Mouse (Mus musculus) adrenal gland, postnatal 10 days (tissue): ENCODE data around the gene Gm5414. TPM values are rescaled to one million over a fixed set of nuclear protein-coding genes. Genes with fewer than 3 reads are reported as not detected.

Source experiments
- DNase-seq: peaks from one replicate; pipeline ENCODE4 v3.0.0; 2021; ENCODE audit warnings: mixed read lengths
- long read RNA-seq, 2 experiments: library from polyadenylated mRNA; stranded (forward); transcript quantifications; one replicate each; pipeline ENCODE4 v2.0.0; 2021
- microRNA-seq: library from miRNA; unstranded; fragments of <30 nt; microRNA quantifications from one replicate; pipeline ENCODE4 v1.2.0, GENCODE M21; 2021
- total RNA-seq, 2 experiments: library from RNA; stranded (reverse); gene quantifications; 2 replicates each; pipeline ENCODE4 v1.2.3; 2021

Gene Gm5414
- not detected for total RNA-seq
- long read RNA-seq, experiment 1: 0 reads
- long read RNA-seq, experiment 2: 0 reads

- no peak for DNase-seq
Observed at GRCm38 (mm10) chr15:101627884-101628283, at the start of gene Gm5414. TSS of gene Gm5414 (minus strand) at chr15:101628188.

GRCm38 (mm10) chr15:101675978-101676377 is 48.0 kb upstream of the Gm5414 start:
- no peak for DNase-seq

GRCm38 (mm10) chr15:101652736-101653265 is 24.8 kb upstream of the Gm5414 start:
- DNase-seq: peak; percentile 5

GRCm38 (mm10) chr15:101647280-101647679 is 19.3 kb upstream of the Gm5414 start, which contains the start of gene Gm5478:
TSS of gene Gm5478 (minus strand) at chr15:101647380.
- no peak for DNase-seq

GRCm38 (mm10) chr15:101599123-101599522 is 28.9 kb downstream of the Gm5414 start:
- DNase-seq: no peak

- no peak for DNase-seq
Observed at GRCm38 (mm10) chr15:101588216-101588615, 39.8 kb downstream of the Gm5414 start.

GRCm38 (mm10) chr15:101584456-101584855 is 43.5 kb downstream of the Gm5414 start:
- DNase-seq: peak; percentile 23

GRCm38 (mm10) chr15:101583211-101583965 is 44.6 kb downstream of the Gm5414 start:
- DNase-seq: no peak

GRCm38 (mm10) chr15:101581701-101582100 is 46.3 kb downstream of the Gm5414 start:
- DNase-seq: no peak

GRCm38 (mm10) chr15:101575506-101575905 is 52.5 kb downstream of the Gm5414 start:
- DNase-seq: no peak

Small RNAs within 50 kb of the gene (microRNA-seq; reads per million reads assigned to microRNA genes)
- gene Gm44383: not detected
- gene Gm44479: not detected

Other genes with a start within 250 kb of the Gm5414 start
- 1 to 10 TPM; 3.5 to 4.2 TPM for gene Krt7, start 217.1 kb downstream of the Gm5414 start, total RNA-seq
- gene Krt87, start 189.4 kb downstream of the Gm5414 start, total RNA-seq: not detected
- not detected for gene Krt88, start 180.4 kb downstream of the Gm5414 start, total RNA-seq
- gene Krt81, start 164.4 kb downstream of the Gm5414 start, total RNA-seq: not detected
- not detected for gene Krt86, start 154.7 kb downstream of the Gm5414 start, total RNA-seq
- gene Krt83, start 136.7 kb downstream of the Gm5414 start, total RNA-seq: not detected
- not detected for gene Gm49425, start 110.9 kb downstream of the Gm5414 start, total RNA-seq
- not detected for gene Krt84, start 95.4 kb downstream of the Gm5414 start, total RNA-seq
- not detected for gene Krt82, start 77.5 kb downstream of the Gm5414 start, total RNA-seq
- under 1 TPM in 1 of 2 experiments, not detected in 1; 0.18 TPM for gene Krt90, start 65.2 kb downstream of the Gm5414 start, total RNA-seq
- gene Krt75, start 54.3 kb downstream of the Gm5414 start, total RNA-seq: not detected
- not detected for gene Gm5478, start 19.2 kb upstream of the Gm5414 start, total RNA-seq
- gene Krt6b, start 52.1 kb upstream of the Gm5414 start, total RNA-seq: not detected
- gene Krt6a, start 66.1 kb upstream of the Gm5414 start, total RNA-seq: not detected
- gene Krt5, start 84.7 kb upstream of the Gm5414 start, total RNA-seq: not detected
- not detected for gene Krt71, start 114.9 kb upstream of the Gm5414 start, total RNA-seq
- gene Krt72, start 158.3 kb upstream of the Gm5414 start, total RNA-seq: not detected
- not detected for gene Krt73, start 174.2 kb upstream of the Gm5414 start, total RNA-seq
- gene Krt2, start 190.0 kb upstream of the Gm5414 start, total RNA-seq: not detected
- under 1 TPM; 0.18 to 0.51 TPM for gene Krt1, start 222.6 kb upstream of the Gm5414 start, total RNA-seq
- gene Krt77, start 241.5 kb upstream of the Gm5414 start, total RNA-seq: not detected